Mouse (Mus musculus): ENCODE measurements at regions not wholly inside any gene's neighbourhood (a gene's known extent, or its start where the extent isn't known, plus 50 kb on each side); places are given as distances from the start of the nearest gene placed in this dataset.

DNA sequence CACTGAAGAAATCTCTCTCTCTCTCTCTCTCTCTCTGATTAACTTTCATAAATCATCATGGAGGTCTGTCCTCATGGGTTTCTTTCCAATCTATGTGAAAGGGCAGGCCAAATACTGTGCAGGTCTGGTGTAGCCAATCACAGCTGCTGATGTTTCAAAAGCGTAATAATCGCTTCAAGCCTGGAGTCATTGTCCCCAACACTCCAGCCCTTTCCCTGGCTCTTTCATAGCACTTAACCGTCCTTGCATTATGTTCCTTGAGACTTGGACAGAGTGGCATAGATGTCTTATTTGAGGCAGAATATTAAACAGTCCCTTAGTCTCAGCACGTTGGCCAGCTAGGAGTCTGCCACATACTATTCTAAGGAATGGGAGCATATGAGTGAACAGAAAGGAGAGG lies 286.5 kb upstream of the Kcnd2 start:
- Histone ChIP-seq H3K4me1 (no peaks in the 10 kb centered on the region), H3K27me3 (replicated peaks) (no peaks in the 10 kb centered on the region), H3K27ac (no peak overlapping the region), H3K4me2 (no peak overlapping the region), H3K4me3 (no peak overlapping the region), H3K9me3 (no peaks in the 10 kb centered on the region), H3K36me3 (replicated peaks) (no peaks in the 10 kb centered on the region), H3K9ac (no peak overlapping the region)
- WGBS, result 44% methylated on average over 4 of the region's 4 CpGs
- peak; percentile 93 for ATAC-seq (replicated peaks)
